Mouse (Mus musculus): ENCODE results near the gene Lce1k. TPM values are rescaled to one million over a fixed set of nuclear protein-coding genes. Genes with fewer than 3 reads are reported as not detected.
"Not testable (repeated sequence)": the region's sequence is repeated elsewhere in the genome, so short reads cannot be mapped to it uniquely, and the experiment has no call there.

Lce1k gene
- total RNA-seq (2021), result not detected
- long read RNA-seq, experiment 1, result 0 reads
- long read RNA-seq, experiment 2, result 0 reads

- DNase-seq (ENCODE audit: low spot score in 2 of 2), result no peak
Observed at GRCm38 (mm10) chr3:92807791-92808190, at the start of gene Lce1k. TSS of gene Lce1k (minus strand) at chr3:92807891.

GRCm38 (mm10) chr3:92851186-92851585 is 43.5 kb upstream of the Lce1k start, which contains the start of gene Lce1l:
TSS of gene Lce1l (minus strand) at chr3:92851286.
- DNase-seq (ENCODE audit: low spot score in 2 of 2), result no peak

GRCm38 (mm10) chr3:92827108-92827507 is 19.4 kb upstream of the Lce1k start, which contains the start of gene Kprp:
TSS of gene Kprp (minus strand) at chr3:92827247.
- no peak for DNase-seq (ENCODE audit: low spot score in 2 of 2)

GRCm38 (mm10) chr3:92825808-92826207 is 18.1 kb upstream of the Lce1k start:
- peak in 1 of 2 experiments; percentile 4 for DNase-seq (ENCODE audit: low spot score in 2 of 2)

GRCm38 (mm10) chr3:92816036-92816435 is 8.3 kb upstream of the Lce1k start:
- DNase-seq (ENCODE audit: low spot score in 2 of 2), result not testable (repeated sequence)

- no peak for DNase-seq (ENCODE audit: low spot score in 2 of 2)
Observed at GRCm38 (mm10) chr3:92815581-92815980, 7.9 kb upstream of the Lce1k start.

GRCm38 (mm10) chr3:92790414-92790813 is 17.3 kb downstream of the Lce1k start, which contains the start of gene Lce1j:
TSS of gene Lce1j (minus strand) at chr3:92790514.
- DNase-seq (ENCODE audit: low spot score in 2 of 2), result no peak

GRCm38 (mm10) chr3:92778799-92779198 is 28.9 kb downstream of the Lce1k start, which contains the start of gene Lce1i:
TSS of gene Lce1i (minus strand) at chr3:92778899.
- DNase-seq (ENCODE audit: low spot score in 2 of 2), result no peak

- no peak for DNase-seq (ENCODE audit: low spot score in 2 of 2)
Observed at GRCm38 (mm10) chr3:92771573-92771972, 36.1 kb downstream of the Lce1k start.

- DNase-seq (ENCODE audit: low spot score in 2 of 2), result no peak
Observed at GRCm38 (mm10) chr3:92764965-92765364, 42.7 kb downstream of the Lce1k start, which contains the start of gene Lce1h. TSS of gene Lce1h (minus strand) at chr3:92765065.

Other genes starting within 250 kb of the Lce1k start
- not detected for gene Ivl, start 234.2 kb downstream of the Lce1k start, total RNA-seq (2021)
- not detected for gene Smcp, start 218.9 kb downstream of the Lce1k start, total RNA-seq (2021)
- gene 2210017I01Rik, start 200.4 kb downstream of the Lce1k start, total RNA-seq (2021), result not detected
- gene Lce6a, start 186.2 kb downstream of the Lce1k start, total RNA-seq (2021), result not detected
- gene Lce1a1, start 159.6 kb downstream of the Lce1k start, total RNA-seq (2021), result not detected
- gene Lce1b, start 151.0 kb downstream of the Lce1k start, total RNA-seq (2021), result not detected
- gene Lce1a2, start 137.6 kb downstream of the Lce1k start, total RNA-seq (2021), result not detected
- not detected for gene Lce1c, start 128.6 kb downstream of the Lce1k start, total RNA-seq (2021)
- not detected for gene Lce1d, start 120.7 kb downstream of the Lce1k start, total RNA-seq (2021)
- not detected for gene Lce1e, start 98.8 kb downstream of the Lce1k start, total RNA-seq (2021)
- gene Lce1f, start 87.5 kb downstream of the Lce1k start, total RNA-seq (2021), result not detected
- not detected for gene Gm38119, start 68.8 kb downstream of the Lce1k start, total RNA-seq (2021)
- gene Lce1g, start 55.6 kb downstream of the Lce1k start, total RNA-seq (2021), result not detected
- not detected for gene Lce1h, start 42.8 kb downstream of the Lce1k start, total RNA-seq (2021)
- not detected for gene Lce1i, start 29.0 kb downstream of the Lce1k start, total RNA-seq (2021)
- not detected for gene Lce1j, start 17.4 kb downstream of the Lce1k start, total RNA-seq (2021)
- not detected for gene Kprp, start 19.4 kb upstream of the Lce1k start, total RNA-seq (2021)
- gene Lce1l, start 43.4 kb upstream of the Lce1k start, total RNA-seq (2021), result not detected
- not detected for gene 2310050C09Rik, start 62.3 kb upstream of the Lce1k start, total RNA-seq (2021)
- gene Lce3a, start 118.3 kb upstream of the Lce1k start, total RNA-seq (2021), result not detected
- gene Lce3b, start 125.1 kb upstream of the Lce1k start, total RNA-seq (2021), result not detected
- gene Lce3c, start 136.6 kb upstream of the Lce1k start, total RNA-seq (2021), result not detected
- gene Lce3d, start 149.5 kb upstream of the Lce1k start, total RNA-seq (2021), result not detected
- not detected for gene Lce3e, start 159.2 kb upstream of the Lce1k start, total RNA-seq (2021)
- gene Lce3f, start 184.3 kb upstream of the Lce1k start, total RNA-seq (2021), result not detected
- not detected for gene Crct1, start 207.8 kb upstream of the Lce1k start, total RNA-seq (2021)
- gene Lce1m, start 211.2 kb upstream of the Lce1k start, total RNA-seq (2021), result not detected